Mouse (Mus musculus) left cerebral cortex, postnatal 25 days (tissue): Measurements from ENCODE around the gene Hipk1. TPM values are rescaled to one million over a fixed set of nuclear protein-coding genes. Genes with fewer than 3 reads are reported as not detected.
A peak's percentile ranks its signal among the peaks of the same experiment; 100 is the strongest.
"Not testable (repeated sequence)": the region's sequence is repeated elsewhere in the genome, so short reads cannot be mapped to it uniquely, and the experiment has no call there.

Experiments
- DNase-seq, 2 experiments: peaks; one replicate each; pipeline ENCODE4 v3.0.0; 2022; ENCODE audit warnings: low spot score in 2 of 2, mixed read lengths in 1 of 2
- intact Hi-C: fragments of 180-260 bp; cut with DNase I; formaldehyde crosslinking; loops from one replicate; pipeline ENCODE4 v1.15.1; 2025
- total RNA-seq, 2 experiments: library from RNA; stranded (reverse); gene quantifications; 2 replicates each; pipeline ENCODE4 v1.2.3; 2021

Hipk1 gene
- total RNA-seq: 100 to 1,000 TPM; 110 to 113 TPM

GRCm38 (mm10) chr3:103791230-103792110 lies at the start of gene Hipk1:
TSS of gene Hipk1 (minus strand) at chr3:103791563.
- intact Hi-C loops: loop anchor here (1.0 to 2.0 kb wide), 2 partner anchors 18 to 123 kb away; partner anchors contain the start of genes Ap4b1, Dclre1b, Gm43064 and Rsbn1
- peak; percentile 94 to 97 for DNase-seq

GRCm38 (mm10) chr3:103840946-103841345 lies 49.6 kb upstream of the Hipk1 start:
- DNase-seq, intact Hi-C loops: not testable (repeated sequence)

- intact Hi-C loops, DNase-seq: not testable (repeated sequence)
Observed at GRCm38 (mm10) chr3:103840195-103840594, 48.8 kb upstream of the Hipk1 start.

- intact Hi-C loops: no loop called here
- no peak for DNase-seq
Observed at GRCm38 (mm10) chr3:103839711-103840110, 48.3 kb upstream of the Hipk1 start.

- DNase-seq: no peak
- intact Hi-C loops: no loop called here
Observed at GRCm38 (mm10) chr3:103836453-103836852, 45.1 kb upstream of the Hipk1 start.

GRCm38 (mm10) chr3:103835951-103836310 lies 44.6 kb upstream of the Hipk1 start:
- no peak for DNase-seq
- intact Hi-C loops: no loop called here

GRCm38 (mm10) chr3:103835272-103835950 lies 44.0 kb upstream of the Hipk1 start:
- no peak for DNase-seq
- intact Hi-C loops: no loop called here

- intact Hi-C loops: loop anchor here (5.0 kb wide), 1 partner anchor 53 kb away; no protein-coding TSS in a partner anchor
- no peak for DNase-seq
Observed at GRCm38 (mm10) chr3:103834001-103834400, 42.6 kb upstream of the Hipk1 start.

GRCm38 (mm10) chr3:103832426-103832825 lies 41.1 kb upstream of the Hipk1 start, which contains the start of gene Bcl2l15:
TSS of gene Bcl2l15 (plus strand) at chr3:103832601.
- intact Hi-C loops: loop anchor here (5.0 kb wide), 1 partner anchor 55 kb away; no protein-coding TSS in a partner anchor
- DNase-seq: no peak

- DNase-seq: no peak
- intact Hi-C loops: loop anchor here (5.0 kb wide), 1 partner anchor 56 kb away; no protein-coding TSS in a partner anchor
Observed at GRCm38 (mm10) chr3:103831146-103831545, 39.8 kb upstream of the Hipk1 start.

- DNase-seq: not testable (repeated sequence)
- intact Hi-C loops: loop anchor here (5.0 kb wide), 1 partner anchor 57 kb away; no protein-coding TSS in a partner anchor
Observed at GRCm38 (mm10) chr3:103830681-103831080, 39.3 kb upstream of the Hipk1 start.

- intact Hi-C loops: no loop called here
Observed at GRCm38 (mm10) chr3:103829036-103829435, 37.7 kb upstream of the Hipk1 start.

GRCm38 (mm10) chr3:103827548-103827947 lies 36.2 kb upstream of the Hipk1 start:
- intact Hi-C loops: no loop called here
- no peak for DNase-seq

More at GRCm38 (mm10) chr3:103829036-103829435, 37.7 kb upstream of the Hipk1 start:
- no peak for DNase-seq

- DNase-seq: no peak
- intact Hi-C loops: no loop called here
Observed at GRCm38 (mm10) chr3:103810967-103811366, 19.6 kb upstream of the Hipk1 start.

- intact Hi-C loops: loop anchor here (1.0 kb wide), 2 partner anchors 18 to 78 kb away; partner anchors contain the start of gene Hipk1
- no peak for DNase-seq
Observed at GRCm38 (mm10) chr3:103809799-103810150, 18.4 kb upstream of the Hipk1 start.

- peak; percentile 91 for DNase-seq
- intact Hi-C loops: loop anchor here (1.0 kb wide), 2 partner anchors 18 to 78 kb away; partner anchors contain the start of gene Hipk1
Observed at GRCm38 (mm10) chr3:103808891-103809798, 17.8 kb upstream of the Hipk1 start, which contains the start of the genes Dclre1b, Ap4b1 and Gm43064. TSS of gene Dclre1b (minus strand) at chr3:103809444. TSS of gene Ap4b1 (plus strand) at chr3:103809520. TSS of gene Gm43064 (plus strand) at chr3:103809573.

GRCm38 (mm10) chr3:103805671-103806070 lies 14.3 kb upstream of the Hipk1 start:
- DNase-seq: no peak
- intact Hi-C loops: no loop called here

GRCm38 (mm10) chr3:103802861-103803260 lies 11.5 kb upstream of the Hipk1 start:
- intact Hi-C loops: no loop called here
- DNase-seq: no peak
